Mouse (Mus musculus) forebrain, embryonic 12.5 days (tissue): ENCODE results near the gene Galr2. TPM values are rescaled to one million over a fixed set of nuclear protein-coding genes. Genes with fewer than 3 reads are reported as not detected.
"Not testable (repeated sequence)": the region's sequence is repeated elsewhere in the genome, so short reads cannot be mapped to it uniquely, and the experiment has no call there.

Experiments used
- ATAC-seq: fragments of 200-750 bp; cut with Nextera tagmentation; 2 replicates; pipeline ENCODE4 v1.8.0; 2017; ENCODE audit warnings: moderate TSS enrichment; ENCODE audit not compliant: low FRiP score
- H3K27ac ChIP-seq: fragments of 300-500 bp; sonication (generic); 2 replicates; pipeline ENCODE4 v1.5.1; 2016; ENCODE audit warnings: mild to moderate bottlenecking
- H3K27me3 ChIP-seq: fragments of 300-500 bp; sonication (generic); 2 replicates; pipeline ENCODE4 v1.6.1; 2016; ENCODE audit warnings: mild to moderate bottlenecking
- H3K36me3 ChIP-seq: fragments of 300-500 bp; sonication (generic); replicated peaks from 2 replicates; pipeline ENCODE4 v1.6.1; 2016; ENCODE audit warnings: mild to moderate bottlenecking
- H3K4me1 ChIP-seq: fragments of 300-500 bp; sonication (generic); 2 replicates; pipeline ENCODE4 v1.6.1; 2016
- H3K4me2 ChIP-seq: fragments of 300-500 bp; sonication (generic); 2 replicates; pipeline ENCODE4 v1.6.1; 2016; ENCODE audit warnings: mild to moderate bottlenecking, moderate library complexity
- H3K4me3 ChIP-seq: fragments of 300-500 bp; sonication (generic); replicated peaks from 2 replicates; pipeline ENCODE4 v1.5.1; 2016; ENCODE audit warnings: mild to moderate bottlenecking
- H3K9ac ChIP-seq: fragments of 300-500 bp; sonication (generic); 2 replicates; pipeline ENCODE4 v1.6.1; 2016; ENCODE audit warnings: mild to moderate bottlenecking
- H3K9me3 ChIP-seq: fragments of 300-500 bp; sonication (generic); 2 replicates; pipeline ENCODE4 v1.6.1; 2016
- WGBS: fragments of 180-500 bp; shearing (Covaris S2); methylation state at CpG from one replicate; pipeline ENCODE4 v1.1.7; 2016; 5-methylcytosine and 5-hydroxymethylcytosine counted together
- polyA plus RNA-seq: library from polyadenylated mRNA; unstranded; fragments of >200 nt; fragmentation: Nextera tagmentation; extraction: Ambion mirVana; gene quantifications from 2 replicates; pipeline ENCODE4 v1.2.1, GENCODE M21; 2016

Gene Galr2
- polyA plus RNA-seq, 1 experiment from 2014 or later: 0.46 TPM

- under 1% methylated on average over 39 of the region's 39 CpGs for WGBS
- peak overlapping the region; percentile 91 for H3K4me2 ChIP-seq
- peak; percentile 47 for ATAC-seq
- peak overlapping the region; percentile 90 for H3K9ac ChIP-seq
- H3K9me3 ChIP-seq: no peaks in the 10 kb centered on the region
- peak overlapping the region; percentile 89; the same call in 1 of the 2 replicates for H3K27ac ChIP-seq
- peaks cover 30% of the 10 kb centered on the region for H3K4me1 ChIP-seq
- no peaks in the 10 kb centered on the region for H3K27me3 ChIP-seq
- H3K4me3 ChIP-seq: peak overlapping the region; percentile 88
- peaks cover 25% of the 10 kb centered on the region for H3K36me3 ChIP-seq
Measured at GRCm38 (mm10) chr11:116273469-116274044, 7.2 kb upstream of the Galr2 start.

GRCm38 (mm10) chr11:116274045-116274666 lies 6.6 kb upstream of the Galr2 start, which contains the start of gene Srp68:
Gene Srp68, minus strand, starts transcription at chr11:116274217.
- Histone ChIP-seq H3K36me3 (peaks cover 21% of the 10 kb centered on the region), H3K4me2 (peak within 1 kb of the TSS; percentile 91), H3K9ac (peak within 1 kb of the TSS; percentile 90), H3K27ac (peak within 1 kb of the TSS; percentile 89), H3K27me3 (no peaks in the 10 kb centered on the region), H3K9me3 (no peaks in the 10 kb centered on the region), H3K4me1 (peaks cover 30% of the 10 kb centered on the region), H3K4me3 (peak within 1 kb of the TSS; percentile 88)
- WGBS: 3% methylated on average over 32 of the region's 32 CpGs
- ATAC-seq: peak; percentile 99

- not testable (repeated sequence) for ATAC-seq, H3K36me3 ChIP-seq
- 95% methylated on average over 1 of the region's 1 CpGs for WGBS
Measured at GRCm38 (mm10) chr11:116277184-116277583, 3.6 kb upstream of the Galr2 start.

GRCm38 (mm10) chr11:116281671-116282070 lies 932 bp downstream of the Galr2 start:
- Histone ChIP-seq H3K9me3 (0 out of 2 replicates have a peak, but pooled peaks cover 4% of the 10 kb centered on the region), H3K27ac (no peak overlapping the region), H3K4me3 (peak overlapping the region; percentile 32), H3K9ac (no peak overlapping the region), H3K36me3 (no peaks in the 10 kb centered on the region), H3K4me2 (peak overlapping the region; percentile 48), H3K27me3 (peaks cover 65% of the 10 kb centered on the region), H3K4me1 (peaks cover 7% of the 10 kb centered on the region)
- WGBS: 1% methylated on average over 18 of the region's 18 CpGs
- no peak for ATAC-seq

More at GRCm38 (mm10) chr11:116277184-116277583, 3.6 kb upstream of the Galr2 start:
- Histone ChIP-seq H3K4me1 (peaks cover 28% of the 10 kb centered on the region), H3K27me3 (peaks cover 26% of the 10 kb centered on the region)
- H3K4me2 ChIP-seq, H3K27ac ChIP-seq, H3K9ac ChIP-seq, H3K4me3 ChIP-seq, H3K9me3 ChIP-seq: not testable (repeated sequence)

- Histone ChIP-seq H3K27me3 (peaks cover 65% of the 10 kb centered on the region), H3K27ac (no peak overlapping the region), H3K4me2 (no peak overlapping the region), H3K9ac (no peak overlapping the region), H3K4me1 (peaks cover 7% of the 10 kb centered on the region), H3K9me3 (0 out of 2 replicates have a peak, but pooled peaks cover 4% of the 10 kb centered on the region), H3K4me3 (peak overlapping the region; percentile 5), H3K36me3 (no peaks in the 10 kb centered on the region)
- no peak for ATAC-seq
- WGBS: 2% methylated on average over 11 of the region's 11 CpGs
Measured at GRCm38 (mm10) chr11:116282089-116282488, 1.4 kb downstream of the Galr2 start.

GRCm38 (mm10) chr11:116282912-116283521 lies 2.3 kb downstream of the Galr2 start:
- H3K27me3 ChIP-seq: peaks cover 65% of the 10 kb centered on the region
- WGBS: 10% methylated on average over 48 of the region's 48 CpGs
- H3K4me2 ChIP-seq: no peak overlapping the region

GRCm38 (mm10) chr11:116283982-116284381 lies 3.2 kb downstream of the Galr2 start:
- Histone ChIP-seq H3K36me3 (peaks cover 19% of the 10 kb centered on the region), H3K27ac (no peak overlapping the region), H3K9me3 (0 out of 2 replicates have a peak, but pooled peaks cover 4% of the 10 kb centered on the region), H3K27me3 (peaks cover 65% of the 10 kb centered on the region), H3K4me1 (peaks cover 7% of the 10 kb centered on the region), H3K4me2 (no peak overlapping the region), H3K9ac (no peak overlapping the region), H3K4me3 (no peak overlapping the region)
- no peak for ATAC-seq
- 58% methylated on average over 6 of the region's 6 CpGs for WGBS

More at GRCm38 (mm10) chr11:116282912-116283521, 2.3 kb downstream of the Galr2 start:
- Histone ChIP-seq H3K9me3 (0 out of 2 replicates have a peak, but pooled peaks cover 4% of the 10 kb centered on the region), H3K36me3 (peaks cover 9% of the 10 kb centered on the region; the same call in 1 of the 2 replicates), H3K9ac (no peak overlapping the region), H3K4me1 (peaks cover 7% of the 10 kb centered on the region), H3K27ac (no peak overlapping the region), H3K4me3 (no peak overlapping the region)
- no peak for ATAC-seq

- 0 out of 2 replicates have a peak, but pooled peaks cover 4% of the 10 kb centered on the region for H3K9me3 ChIP-seq
- peaks cover 52% of the 10 kb centered on the region for H3K27me3 ChIP-seq
- no peak overlapping the region for H3K27ac ChIP-seq
- H3K4me1 ChIP-seq: peaks cover 7% of the 10 kb centered on the region
- H3K36me3 ChIP-seq: peaks cover 37% of the 10 kb centered on the region
- WGBS: 83% methylated on average over 7 of the region's 7 CpGs
- no peak overlapping the region for H3K4me2 ChIP-seq
- H3K4me3 ChIP-seq: no peak overlapping the region
- H3K9ac ChIP-seq: no peak overlapping the region
- no peak for ATAC-seq
Measured at GRCm38 (mm10) chr11:116285770-116286191, 5.0 kb downstream of the Galr2 start.

GRCm38 (mm10) chr11:116287351-116287750 lies 6.6 kb downstream of the Galr2 start:
- 0 out of 2 replicates have a peak, but pooled peaks cover 4% of the 10 kb centered on the region for H3K9me3 ChIP-seq
- no peak for ATAC-seq
- H3K36me3 ChIP-seq: peaks cover 51% of the 10 kb centered on the region
- WGBS: 75% methylated on average over 5 of the region's 5 CpGs
- no peak overlapping the region for H3K9ac ChIP-seq
- H3K27ac ChIP-seq: 0 out of 2 replicates have a peak overlapping the region, but pooled peaks have one; percentile 25
- no peak overlapping the region for H3K4me3 ChIP-seq
- H3K4me2 ChIP-seq: no peak overlapping the region
- H3K27me3 ChIP-seq: peaks cover 37% of the 10 kb centered on the region
- no peaks in the 10 kb centered on the region for H3K4me1 ChIP-seq

GRCm38 (mm10) chr11:116290556-116290955 lies 9.8 kb downstream of the Galr2 start:
- H3K4me1 ChIP-seq: no peaks in the 10 kb centered on the region
- H3K36me3 ChIP-seq: peaks cover 77% of the 10 kb centered on the region
- 88% methylated on average over 8 of the region's 8 CpGs for WGBS
- no peak overlapping the region for H3K4me2 ChIP-seq
- H3K4me3 ChIP-seq: no peak overlapping the region
- no peak for ATAC-seq
- H3K9ac ChIP-seq: no peak overlapping the region
- H3K9me3 ChIP-seq: no peaks in the 10 kb centered on the region
- H3K27me3 ChIP-seq: peaks cover 5% of the 10 kb centered on the region; the same call in 1 of the 2 replicates
- no peak overlapping the region for H3K27ac ChIP-seq

GRCm38 (mm10) chr11:116292401-116292800 lies 11.7 kb downstream of the Galr2 start:
- no peaks in the 10 kb centered on the region for H3K9me3 ChIP-seq
- no peak overlapping the region for H3K9ac ChIP-seq
- no peak overlapping the region for H3K4me2 ChIP-seq
- peaks cover 92% of the 10 kb centered on the region for H3K36me3 ChIP-seq
- H3K4me3 ChIP-seq: no peak overlapping the region
- no peak overlapping the region for H3K27ac ChIP-seq
- WGBS: 94% methylated on average over 13 of the region's 13 CpGs
- ATAC-seq: no peak
- H3K4me1 ChIP-seq: no peaks in the 10 kb centered on the region
- H3K27me3 ChIP-seq: no peaks in the 10 kb centered on the region

GRCm38 (mm10) chr11:116293538-116294137 lies 12.9 kb downstream of the Galr2 start:
- Histone ChIP-seq H3K27me3 (no peaks in the 10 kb centered on the region), H3K4me1 (no peaks in the 10 kb centered on the region), H3K4me2 (no peak overlapping the region), H3K27ac (no peak overlapping the region), H3K36me3 (peaks cover 91% of the 10 kb centered on the region), H3K4me3 (no peak overlapping the region), H3K9ac (no peak overlapping the region), H3K9me3 (no peaks in the 10 kb centered on the region)
- no peak for ATAC-seq
- 86% methylated on average over 12 of the region's 12 CpGs for WGBS
